Mouse (Mus musculus) neural tube, embryonic 13.5 days (tissue): ENCODE data around the gene Frem1. TPM values are rescaled to one million over a fixed set of nuclear protein-coding genes. Genes with fewer than 3 reads are reported as not detected.
A peak's percentile ranks its signal among the peaks of the same experiment; 100 is the strongest.

Experiments used
- ATAC-seq: fragments of 200-750 bp; cut with Nextera tagmentation; 2 replicates; pipeline ENCODE4 v1.8.0; 2017; ENCODE audit warnings: low read depth, mild to moderate bottlenecking, moderate TSS enrichment, moderate library complexity
- H3K27ac ChIP-seq: fragments of 300-500 bp; sonication (generic); replicated peaks from 2 replicates; pipeline ENCODE4 v1.5.1; 2015; ENCODE audit warnings: moderate library complexity, mild to moderate bottlenecking, inconsistent platforms
- H3K27me3 ChIP-seq: fragments of 300-500 bp; sonication (generic); 2 replicates; pipeline ENCODE4 v1.6.1; 2015; ENCODE audit warnings: mild to moderate bottlenecking, inconsistent platforms
- H3K36me3 ChIP-seq: fragments of 300-500 bp; sonication (generic); 2 replicates; pipeline ENCODE4 v1.6.1; 2015; ENCODE audit warnings: mild to moderate bottlenecking, inconsistent platforms
- H3K4me1 ChIP-seq: fragments of 300-500 bp; sonication (generic); replicated peaks from 2 replicates; pipeline ENCODE4 v1.6.1; 2015; ENCODE audit warnings: inconsistent platforms
- H3K4me2 ChIP-seq: fragments of 300-500 bp; sonication (generic); 2 replicates; pipeline ENCODE4 v1.6.1; 2015; ENCODE audit warnings: inconsistent platforms, mild to moderate bottlenecking, moderate library complexity
- H3K4me3 ChIP-seq: fragments of 300-500 bp; sonication (generic); 2 replicates; pipeline ENCODE4 v1.5.1; 2015; ENCODE audit warnings: mild to moderate bottlenecking, inconsistent platforms
- H3K9ac ChIP-seq: fragments of 300-500 bp; sonication (generic); 2 replicates; pipeline ENCODE4 v1.6.1; 2015; ENCODE audit warnings: moderate library complexity, mild to moderate bottlenecking, inconsistent platforms
- H3K9me3 ChIP-seq: fragments of 300-500 bp; sonication (generic); 2 replicates; pipeline ENCODE4 v1.6.1; 2016; ENCODE audit warnings: inconsistent platforms
- WGBS: fragments of 180-500 bp; shearing (Covaris S2); methylation state at CpG from one replicate; pipeline ENCODE4 v1.1.7; 2015; 5-methylcytosine and 5-hydroxymethylcytosine counted together
- polyA plus RNA-seq: library from polyadenylated mRNA; unstranded; fragments of >200 nt; fragmentation: Nextera tagmentation; extraction: Ambion mirVana; gene quantifications from 2 replicates; pipeline ENCODE4 v1.2.1, GENCODE M21; 2015

Frem1 gene
- polyA plus RNA-seq, 1 experiment from 2014 or later: 1.8 TPM

- Histone ChIP-seq H3K9me3 (no peaks in the 10 kb centered on the region), H3K9ac (peak overlapping the region; percentile 9; the same call in 1 of the 2 replicates), H3K27ac (peak overlapping the region; percentile 79), H3K4me1 (peaks cover 37% of the 10 kb centered on the region), H3K36me3 (no peaks in the 10 kb centered on the region), H3K4me3 (peak overlapping the region; percentile 5; the same call in 1 of the 2 replicates), H3K27me3 (no peaks in the 10 kb centered on the region), H3K4me2 (peak overlapping the region; percentile 46)
- 20% methylated on average over 14 of the region's 14 CpGs for WGBS
- ATAC-seq: peak; percentile 78
Observed at GRCm38 (mm10) chr4:82916003-82916677, 136.0 kb downstream of the Frem1 start.

GRCm38 (mm10) chr4:82915576-82915975 is 136.6 kb downstream of the Frem1 start:
- Histone ChIP-seq H3K36me3 (no peaks in the 10 kb centered on the region), H3K4me2 (peak overlapping the region; percentile 46; the same call in 1 of the 2 replicates), H3K9ac (no peak overlapping the region), H3K27me3 (no peaks in the 10 kb centered on the region), H3K27ac (peak overlapping the region; percentile 79), H3K4me1 (peaks cover 37% of the 10 kb centered on the region), H3K4me3 (no peak overlapping the region), H3K9me3 (no peaks in the 10 kb centered on the region)
- 0 out of 2 replicates have a peak, but pooled peaks have one; percentile 16 for ATAC-seq
- WGBS: 62% methylated on average over 7 of the region's 7 CpGs

- no peak overlapping the region for H3K4me3 ChIP-seq
- H3K9me3 ChIP-seq: no peaks in the 10 kb centered on the region
- peak overlapping the region; percentile 79 for H3K27ac ChIP-seq
- no peaks in the 10 kb centered on the region for H3K27me3 ChIP-seq
- peaks cover 37% of the 10 kb centered on the region for H3K4me1 ChIP-seq
- no peak overlapping the region for H3K9ac ChIP-seq
- WGBS: 64% methylated on average over 11 of the region's 11 CpGs
- ATAC-seq: 0 out of 2 replicates have a peak, but pooled peaks have one; percentile 45
- H3K36me3 ChIP-seq: no peaks in the 10 kb centered on the region
- H3K4me2 ChIP-seq: no peak overlapping the region
Observed at GRCm38 (mm10) chr4:82914601-82915143, 137.5 kb downstream of the Frem1 start.

- no peak overlapping the region for H3K27ac ChIP-seq
- H3K27me3 ChIP-seq: no peaks in the 10 kb centered on the region
- no peak overlapping the region for H3K4me2 ChIP-seq
- ATAC-seq: no peak
- no peaks in the 10 kb centered on the region for H3K36me3 ChIP-seq
- no peaks in the 10 kb centered on the region for H3K9me3 ChIP-seq
- 0 out of 2 replicates have a peak, but pooled peaks cover 9% of the 10 kb centered on the region for H3K4me1 ChIP-seq
- no peak overlapping the region for H3K4me3 ChIP-seq
- H3K9ac ChIP-seq: no peak overlapping the region
- 81% methylated on average over 10 of the region's 10 CpGs for WGBS
Observed at GRCm38 (mm10) chr4:82895227-82895626, 156.9 kb downstream of the Frem1 start.

GRCm38 (mm10) chr4:82892247-82892646 is 159.9 kb downstream of the Frem1 start:
- Histone ChIP-seq H3K4me3 (no peak overlapping the region), H3K36me3 (no peaks in the 10 kb centered on the region), H3K4me1 (0 out of 2 replicates have a peak, but pooled peaks cover 9% of the 10 kb centered on the region), H3K27me3 (no peaks in the 10 kb centered on the region), H3K9me3 (no peaks in the 10 kb centered on the region), H3K27ac (no peak overlapping the region), H3K9ac (no peak overlapping the region), H3K4me2 (no peak overlapping the region)
- ATAC-seq: no peak
- 82% methylated on average over 5 of the region's 5 CpGs for WGBS

GRCm38 (mm10) chr4:82891566-82891965 is 160.6 kb downstream of the Frem1 start:
- Histone ChIP-seq H3K4me3 (no peak overlapping the region), H3K9me3 (no peaks in the 10 kb centered on the region), H3K4me2 (no peak overlapping the region), H3K27me3 (no peaks in the 10 kb centered on the region), H3K36me3 (no peaks in the 10 kb centered on the region), H3K9ac (no peak overlapping the region), H3K4me1 (0 out of 2 replicates have a peak, but pooled peaks cover 9% of the 10 kb centered on the region), H3K27ac (no peak overlapping the region)
- ATAC-seq: no peak
- WGBS: 80% methylated on average over 2 of the region's 2 CpGs

GRCm38 (mm10) chr4:82891049-82891448 is 161.1 kb downstream of the Frem1 start:
- Histone ChIP-seq H3K9me3 (no peaks in the 10 kb centered on the region), H3K9ac (no peak overlapping the region), H3K27me3 (no peaks in the 10 kb centered on the region), H3K4me1 (0 out of 2 replicates have a peak, but pooled peaks cover 9% of the 10 kb centered on the region), H3K36me3 (no peaks in the 10 kb centered on the region), H3K4me2 (no peak overlapping the region), H3K4me3 (no peak overlapping the region), H3K27ac (peak overlapping the region; percentile 52; the same call in 1 of the 2 replicates)
- WGBS: 60% methylated on average over 7 of the region's 7 CpGs
- ATAC-seq: peak; percentile 27; the same call in 1 of the 2 replicates

- 0 out of 2 replicates have a peak, but pooled peaks cover 9% of the 10 kb centered on the region for H3K4me1 ChIP-seq
- H3K9ac ChIP-seq: no peak overlapping the region
- H3K27me3 ChIP-seq: no peaks in the 10 kb centered on the region
- peak overlapping the region; percentile 52; the same call in 1 of the 2 replicates for H3K27ac ChIP-seq
- 88% methylated on average over 4 of the region's 4 CpGs for WGBS
- no peak overlapping the region for H3K4me3 ChIP-seq
- no peak for ATAC-seq
- no peak overlapping the region for H3K4me2 ChIP-seq
- no peaks in the 10 kb centered on the region for H3K36me3 ChIP-seq
- H3K9me3 ChIP-seq: no peaks in the 10 kb centered on the region
Observed at GRCm38 (mm10) chr4:82890585-82890984, 161.6 kb downstream of the Frem1 start.

- no peak overlapping the region for H3K4me2 ChIP-seq
- no peak overlapping the region for H3K9ac ChIP-seq
- no peaks in the 10 kb centered on the region for H3K9me3 ChIP-seq
- no peaks in the 10 kb centered on the region for H3K27me3 ChIP-seq
- WGBS: 58% methylated on average over 2 of the region's 2 CpGs
- no peak overlapping the region for H3K27ac ChIP-seq
- no peaks in the 10 kb centered on the region for H3K36me3 ChIP-seq
- peaks cover 10% of the 10 kb centered on the region; the same call in 1 of the 2 replicates for H3K4me1 ChIP-seq
- ATAC-seq: no peak
- no peak overlapping the region for H3K4me3 ChIP-seq
Observed at GRCm38 (mm10) chr4:82886148-82886547, 166.0 kb downstream of the Frem1 start.

- Histone ChIP-seq H3K27me3 (no peaks in the 10 kb centered on the region), H3K36me3 (no peaks in the 10 kb centered on the region), H3K27ac (no peak overlapping the region), H3K9me3 (no peaks in the 10 kb centered on the region), H3K4me2 (no peak overlapping the region), H3K4me1 (peaks cover 5% of the 10 kb centered on the region; the same call in 1 of the 2 replicates), H3K4me3 (no peak overlapping the region), H3K9ac (no peak overlapping the region)
- WGBS: 30% methylated on average over 1 of the region's 1 CpGs
- no peak for ATAC-seq
Observed at GRCm38 (mm10) chr4:82885535-82885913, 166.6 kb downstream of the Frem1 start.

GRCm38 (mm10) chr4:82884636-82885534 is 167.3 kb downstream of the Frem1 start, which contains the start of gene Cer1:
Cer1 (minus strand) TSS chr4:82885148.
- no peak within 1 kb of the TSS for H3K9ac ChIP-seq
- no peak within 1 kb of the TSS for H3K27ac ChIP-seq
- no peak for ATAC-seq
- no peak within 1 kb of the TSS for H3K4me2 ChIP-seq
- no peaks in the 10 kb centered on the region for H3K9me3 ChIP-seq
- no peaks in the 10 kb centered on the region for H3K36me3 ChIP-seq
- H3K27me3 ChIP-seq: no peaks in the 10 kb centered on the region
- 59% methylated on average over 18 of the region's 19 CpGs for WGBS
- H3K4me1 ChIP-seq: peaks cover 5% of the 10 kb centered on the region; the same call in 1 of the 2 replicates
- no peak within 1 kb of the TSS for H3K4me3 ChIP-seq
